Mouse (Mus musculus) erythroblast, embryonic 14.5 days (primary cell): ENCODE data around the gene Qtrt2. TPM values are rescaled to one million over a fixed set of nuclear protein-coding genes. Genes with fewer than 3 reads are reported as not detected.

ENCODE experiments used
- H3K27me3 ChIP-seq: 2 replicates; pipeline ENCODE4 v1.6.1; 2012; ENCODE audit warnings: inconsistent platforms; ENCODE audit not compliant: control insufficient read depth
- H3K36me3 ChIP-seq: 2 replicates; pipeline ENCODE4 v1.6.1; 2012; ENCODE audit warnings: mild to moderate bottlenecking, inconsistent platforms; ENCODE audit not compliant: control insufficient read depth
- H3K4me1 ChIP-seq: 2 replicates; pipeline ENCODE4 v1.6.1; 2012; ENCODE audit warnings: inconsistent platforms; ENCODE audit not compliant: control insufficient read depth
- H3K4me3 ChIP-seq: replicated peaks from 2 replicates; pipeline ENCODE3; 2012; ENCODE audit warnings: moderate library complexity, mild to moderate bottlenecking, inconsistent platforms
- H3K9me3 ChIP-seq: 2 replicates; pipeline ENCODE4 v1.6.1; 2012; ENCODE audit warnings: low read length, inconsistent platforms, mixed read lengths; ENCODE audit not compliant: control insufficient read depth
- GATA1 ChIP-seq: IDR thresholded peaks from 2 replicates; pipeline ENCODE4 v1.6.1; 2012; ENCODE audit warnings: low read length, inconsistent platforms, mixed read lengths
- TAL1 ChIP-seq: IDR thresholded peaks from 3 replicates; pipeline ENCODE4 v1.6.1; 2012; ENCODE audit warnings: low read length, inconsistent platforms, mixed read lengths
- polyA plus RNA-seq: library from polyadenylated mRNA; stranded (reverse); fragments of >175 nt; gene quantifications from 2 replicates; pipeline ENCODE4 v1.2.3, GENCODE M21; 2012

Qtrt2 gene
- polyA plus RNA-seq, 1 experiment = 0.04 TPM

DNA sequence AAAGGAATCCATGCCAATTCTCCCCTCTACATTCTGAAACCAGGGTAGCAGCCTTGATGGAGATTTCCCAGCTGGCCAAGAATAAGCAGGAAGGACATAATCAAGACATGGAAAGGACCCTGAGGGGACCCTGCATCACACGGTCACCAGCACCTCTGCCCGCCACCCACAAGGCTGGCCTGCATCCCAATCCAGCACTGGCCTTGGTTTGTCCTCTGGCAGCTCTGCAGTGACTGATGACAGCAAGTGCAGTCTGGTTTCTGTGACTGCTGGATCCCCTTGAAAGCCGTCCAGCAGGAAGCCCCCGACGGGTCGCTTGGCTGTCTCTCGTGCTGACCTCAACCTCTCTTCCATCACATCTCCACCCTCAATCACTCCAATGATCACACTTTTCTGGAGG, 55.2 kb downstream of the Qtrt2 start:
- no peaks in the 10 kb centered on the region for H3K9me3 ChIP-seq
- H3K4me3 ChIP-seq = no peak overlapping the region
- H3K36me3 ChIP-seq = peaks cover 49% of the 10 kb centered on the region
- H3K27me3 ChIP-seq = no peaks in the 10 kb centered on the region
- TF ChIP-seq GATA1 = no peak
- TF ChIP-seq TAL1 = no peak
- H3K4me1 ChIP-seq = no peaks in the 10 kb centered on the region

DNA sequence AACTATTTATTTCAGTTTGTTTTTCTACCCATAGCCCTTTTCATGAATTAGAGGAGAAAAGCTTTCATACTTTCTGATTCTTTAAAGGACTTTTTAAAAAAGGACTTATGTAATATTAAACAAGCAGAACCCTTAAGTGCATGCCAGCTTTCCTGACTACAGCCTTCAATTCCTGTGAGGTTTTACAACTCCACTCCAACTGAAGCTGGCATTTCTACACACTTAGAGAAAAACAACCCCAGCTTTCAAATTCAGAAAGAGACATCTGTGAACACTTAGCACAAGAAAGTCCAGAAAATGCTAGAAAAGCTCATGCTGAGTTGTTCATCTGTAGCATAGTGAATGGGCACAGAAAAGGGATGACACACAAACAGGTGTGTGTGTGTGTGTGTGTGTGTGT, 56.8 kb downstream of the Qtrt2 start:
- peaks cover 39% of the 10 kb centered on the region for H3K36me3 ChIP-seq
- H3K4me1 ChIP-seq = no peaks in the 10 kb centered on the region
- no peaks in the 10 kb centered on the region for H3K27me3 ChIP-seq
- H3K4me3 ChIP-seq = no peak overlapping the region
- H3K9me3 ChIP-seq = no peaks in the 10 kb centered on the region
- TF ChIP-seq GATA1 (no peak), TAL1 (no peak)

DNA sequence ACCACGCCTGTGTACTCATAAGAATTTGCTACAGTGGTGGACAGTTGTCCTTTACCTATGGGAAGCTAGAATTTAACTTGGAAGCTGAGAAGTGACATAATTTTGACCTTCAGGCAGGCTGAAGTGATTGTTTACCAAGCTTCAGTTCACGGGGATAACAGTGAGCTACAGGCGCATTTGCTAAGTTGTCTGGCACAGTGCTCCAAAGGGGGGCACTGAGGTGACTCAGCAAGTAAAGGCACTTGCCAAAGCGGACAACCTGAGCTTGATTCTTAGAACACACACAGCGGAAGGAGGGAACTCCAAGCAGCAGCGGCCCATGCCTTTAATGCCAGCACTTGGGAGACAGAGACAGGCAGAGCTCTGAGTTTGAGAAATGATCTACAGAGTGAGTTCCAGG, 66.0 kb downstream of the Qtrt2 start:
- Histone ChIP-seq H3K36me3 (peaks cover 21% of the 10 kb centered on the region), H3K4me3 (no peak overlapping the region), H3K9me3 (no peaks in the 10 kb centered on the region), H3K27me3 (no peaks in the 10 kb centered on the region), H3K4me1 (no peaks in the 10 kb centered on the region)
- TF ChIP-seq TAL1 (no peak), GATA1 (no peak)

DNA sequence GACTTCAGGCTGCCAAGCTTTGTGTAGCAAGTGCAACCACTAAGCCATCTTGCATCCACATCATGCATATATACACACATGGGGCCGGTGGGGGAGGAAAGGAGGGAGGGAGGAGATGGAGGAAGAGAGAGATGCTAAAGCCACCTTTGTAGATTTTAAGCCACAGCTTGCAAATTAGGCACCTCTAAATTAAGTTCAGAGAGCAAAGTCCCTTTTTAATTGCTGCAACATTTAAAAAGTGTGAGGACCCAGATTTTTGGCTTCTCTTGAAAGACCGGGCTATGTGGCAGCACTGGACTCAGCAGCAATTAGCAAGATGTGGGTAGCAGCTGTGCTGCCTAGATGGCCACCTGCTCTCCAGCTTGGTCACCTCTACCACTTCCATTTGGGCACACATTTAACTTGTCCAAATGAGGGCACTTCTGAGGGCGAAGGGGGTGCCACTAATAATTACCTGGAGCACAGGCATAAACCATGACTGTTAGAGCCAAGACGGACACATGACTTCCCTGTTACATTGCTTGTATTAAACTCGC, 67.6 kb downstream of the Qtrt2 start:
- TF ChIP-seq TAL1 (no peak), GATA1 (no peak)
- peaks cover 19% of the 10 kb centered on the region for H3K36me3 ChIP-seq
- no peaks in the 10 kb centered on the region for H3K9me3 ChIP-seq
- H3K27me3 ChIP-seq = no peaks in the 10 kb centered on the region
- H3K4me3 ChIP-seq = no peak overlapping the region
- no peaks in the 10 kb centered on the region for H3K4me1 ChIP-seq

DNA sequence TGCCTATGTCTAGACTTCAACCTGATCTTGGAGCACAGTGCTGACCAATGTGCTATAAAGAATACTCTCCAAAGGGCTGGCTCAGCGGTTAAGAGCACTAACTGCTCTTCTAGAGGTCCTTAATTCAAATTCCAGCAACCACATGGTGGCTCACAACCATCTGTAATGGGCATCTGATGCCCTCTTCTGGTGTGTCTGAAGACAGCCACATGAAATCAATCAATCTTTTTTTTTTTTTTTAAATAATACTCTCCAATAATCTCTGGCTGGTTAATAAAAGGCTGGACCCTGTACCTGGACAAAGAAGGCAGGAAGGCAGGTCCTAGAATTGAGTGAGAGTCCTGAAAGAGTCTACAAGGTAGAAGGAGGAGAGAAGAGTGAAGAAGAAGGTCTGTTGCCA, 76.8 kb downstream of the Qtrt2 start:
- no peaks in the 10 kb centered on the region for H3K36me3 ChIP-seq
- no peaks in the 10 kb centered on the region for H3K27me3 ChIP-seq
- no peaks in the 10 kb centered on the region for H3K9me3 ChIP-seq
- no peak for TF ChIP-seq GATA1
- no peaks in the 10 kb centered on the region for H3K4me1 ChIP-seq
- H3K4me3 ChIP-seq = no peak overlapping the region

DNA sequence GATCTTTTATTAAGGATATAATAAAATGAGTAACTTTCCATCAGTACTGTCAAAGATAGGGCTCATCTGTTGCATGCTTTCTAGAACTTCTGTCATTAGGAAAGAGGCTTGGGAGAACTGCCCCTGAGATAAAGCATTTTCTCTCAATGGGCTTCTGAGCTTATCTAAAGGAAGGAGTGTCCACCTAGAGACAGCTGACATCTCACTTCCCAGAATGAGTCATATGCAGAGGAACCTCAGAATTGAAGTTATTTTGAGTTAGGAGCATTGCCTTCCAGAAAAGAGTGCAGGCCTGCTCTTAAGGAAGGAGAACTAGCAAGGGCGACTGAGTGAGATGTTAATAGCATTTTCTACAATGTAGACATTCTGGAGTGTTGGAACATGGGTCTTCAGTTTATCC, 85.4 kb downstream of the Qtrt2 start:
- Histone ChIP-seq H3K4me1 (no peaks in the 10 kb centered on the region), H3K36me3 (no peaks in the 10 kb centered on the region), H3K9me3 (no peaks in the 10 kb centered on the region), H3K4me3 (no peak overlapping the region), H3K27me3 (no peaks in the 10 kb centered on the region)
- no peak for TF ChIP-seq GATA1
- no peak for TF ChIP-seq TAL1

DNA sequence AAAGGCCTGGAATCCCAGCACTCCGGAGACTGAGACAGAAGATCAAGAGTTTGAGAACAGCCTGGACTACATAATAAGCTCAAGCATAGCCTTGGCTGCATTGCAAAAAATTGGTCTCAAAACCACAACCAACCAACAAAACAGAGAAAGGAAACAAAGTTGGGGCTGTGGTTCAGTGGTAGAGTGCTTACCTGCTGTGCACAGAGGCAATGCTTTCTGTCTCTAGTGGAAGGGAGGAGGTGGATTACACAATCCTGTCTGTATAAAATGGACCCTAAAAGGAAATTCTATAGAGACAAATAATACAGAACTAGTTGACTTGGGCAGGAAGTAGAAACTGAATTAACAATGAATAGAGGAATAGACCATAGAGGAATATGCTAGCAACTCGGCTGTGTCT, 94.7 kb downstream of the Qtrt2 start:
- no peaks in the 10 kb centered on the region for H3K4me1 ChIP-seq
- TF ChIP-seq GATA1 (no peak), TAL1 (no peak)
- H3K4me3 ChIP-seq = no peak overlapping the region
- no peaks in the 10 kb centered on the region for H3K9me3 ChIP-seq
- no peaks in the 10 kb centered on the region for H3K27me3 ChIP-seq
- H3K36me3 ChIP-seq = no peaks in the 10 kb centered on the region

DNA sequence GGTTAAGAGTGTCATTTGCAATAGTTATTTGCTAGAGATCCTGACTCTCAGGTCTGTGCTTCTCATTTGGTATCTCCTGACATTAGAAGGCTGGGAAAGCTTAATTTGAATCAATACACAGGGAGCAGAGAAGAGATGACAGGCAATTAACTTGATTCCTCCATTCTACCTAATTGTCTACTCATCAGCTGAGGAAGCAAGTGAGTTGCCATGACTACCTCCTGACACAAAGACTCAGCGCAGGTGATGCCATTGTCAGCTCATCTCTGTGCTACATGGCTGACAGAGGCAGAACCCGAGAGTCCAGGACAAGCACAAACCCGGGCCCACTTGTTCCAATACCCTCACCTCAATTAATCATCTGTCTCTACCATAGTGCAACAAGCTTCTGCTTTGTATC, 99.1 kb downstream of the Qtrt2 start:
- TF ChIP-seq TAL1 = no peak
- TF ChIP-seq GATA1 = no peak
- Histone ChIP-seq H3K36me3 (no peaks in the 10 kb centered on the region), H3K4me1 (no peaks in the 10 kb centered on the region), H3K9me3 (no peaks in the 10 kb centered on the region), H3K4me3 (no peak overlapping the region), H3K27me3 (no peaks in the 10 kb centered on the region)

DNA sequence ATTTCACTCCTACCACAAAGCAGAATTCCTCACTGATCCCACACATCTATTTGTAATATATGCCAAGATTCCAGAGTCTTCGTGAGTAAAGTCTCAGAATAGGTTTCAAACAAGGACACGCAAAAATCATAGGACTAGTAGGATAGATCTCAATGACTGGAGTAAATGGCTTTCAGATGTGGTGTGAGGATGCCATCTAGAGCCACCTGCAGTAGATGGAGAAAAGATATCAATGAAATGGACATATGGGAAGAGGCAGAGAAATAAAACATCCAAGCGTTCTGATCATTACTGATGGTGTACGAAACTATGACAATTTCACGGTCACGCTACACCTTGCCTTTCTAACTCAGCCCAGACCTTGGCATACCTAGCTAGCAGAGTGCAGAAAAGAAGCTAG, 108.2 kb downstream of the Qtrt2 start:
- Histone ChIP-seq H3K4me3 (no peak overlapping the region), H3K4me1 (no peaks in the 10 kb centered on the region), H3K27me3 (no peaks in the 10 kb centered on the region), H3K36me3 (no peaks in the 10 kb centered on the region), H3K9me3 (no peaks in the 10 kb centered on the region)
- no peak for TF ChIP-seq GATA1

DNA sequence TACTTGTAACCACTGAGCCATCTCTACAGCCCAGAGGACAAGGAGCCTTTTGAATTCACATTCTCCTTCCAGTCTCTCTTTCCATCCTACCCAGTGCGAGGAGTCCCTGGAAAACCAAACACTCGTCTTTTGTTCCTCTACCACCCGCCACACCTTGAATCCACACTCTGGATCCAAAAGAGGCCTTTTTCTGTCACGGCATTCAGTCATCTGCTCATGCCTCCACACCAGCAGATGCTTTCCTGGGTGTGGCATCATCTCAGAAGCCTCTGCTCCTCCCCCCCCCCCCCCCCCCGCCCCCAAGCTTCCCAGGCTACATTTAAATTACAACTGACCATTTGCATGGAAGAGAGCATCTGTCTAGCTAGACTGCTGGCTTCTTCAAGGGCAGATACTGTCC, 110.3 kb downstream of the Qtrt2 start:
- Histone ChIP-seq H3K36me3 (no peaks in the 10 kb centered on the region), H3K4me3 (no peak overlapping the region), H3K27me3 (no peaks in the 10 kb centered on the region), H3K9me3 (no peaks in the 10 kb centered on the region), H3K4me1 (no peaks in the 10 kb centered on the region)
- no peak for TF ChIP-seq TAL1
- no peak for TF ChIP-seq GATA1
